In genomic region chr13:53888411-53888810, GRCm38 (mm10) we compare ENCODE assay signal across 21 mouse cellular contexts.
"Had no signal": no experiment of that assay in that cellular context is flagged by ENCODE, and none has a peak within 500 bp of the region (broad histone marks: within the 10 kb centered on the region; RNA-seq: fewer than 3 reads in every experiment).

No protein-coding gene starts in this region.

- H3K36me3 ChIP-seq: kidney, embryonic 15.5 days; limb, embryonic 13.5 days; liver, embryonic 13.5 days; midbrain, embryonic 10.5 days; midbrain, embryonic 13.5 days; neural tube, embryonic 13.5 days; stomach, embryonic 15.5 days had no signal

- H3K9ac ChIP-seq: kidney, embryonic 15.5 days; limb, embryonic 13.5 days; liver, embryonic 13.5 days; midbrain, embryonic 13.5 days; neural tube, embryonic 13.5 days; stomach, embryonic 15.5 days had no signal

- H3K27ac ChIP-seq: kidney, embryonic 15.5 days; limb, embryonic 13.5 days; liver, embryonic 13.5 days; midbrain, embryonic 10.5 days; midbrain, embryonic 13.5 days; neural tube, embryonic 13.5 days; stomach, embryonic 15.5 days had no signal

- H3K4me3 ChIP-seq: kidney, embryonic 15.5 days; limb, embryonic 13.5 days; liver, embryonic 13.5 days; megakaryocyte, embryonic 14.5 days; midbrain, embryonic 10.5 days; midbrain, embryonic 13.5 days; myocyte; neural tube, embryonic 13.5 days; stomach, embryonic 15.5 days had no signal

- H3K4me2 ChIP-seq: kidney, embryonic 15.5 days; limb, embryonic 13.5 days; liver, embryonic 13.5 days; midbrain, embryonic 13.5 days; neural tube, embryonic 13.5 days; stomach, embryonic 15.5 days had no signal

- H3K9me3 ChIP-seq: kidney, embryonic 15.5 days; limb, embryonic 13.5 days; liver, embryonic 13.5 days; midbrain, embryonic 10.5 days; midbrain, embryonic 13.5 days; neural tube, embryonic 13.5 days; stomach, embryonic 15.5 days had no signal

- H3K4me1 ChIP-seq: kidney, embryonic 15.5 days; limb, embryonic 13.5 days; liver, embryonic 13.5 days; megakaryocyte, embryonic 14.5 days; midbrain, embryonic 10.5 days; midbrain, embryonic 13.5 days; neural tube, embryonic 13.5 days; stomach, embryonic 15.5 days had no signal

- DNase-seq: kidney, adult 18-20 months; kidney, postnatal 25 days; left cerebral cortex, postnatal 4 days; liver, embryonic 13.5 days; lung, adult 2 months; lung, postnatal 36 days; retina, postnatal 1 day; right cerebral cortex, postnatal 25 days; spleen, adult 18-20 months; thymus, postnatal 25 days had no signal

- ATAC-seq: intestine, embryonic 16.5 days; lung, postnatal 0 days; midbrain, embryonic 13.5 days; midbrain, embryonic 16.5 days had no signal

- H3K27me3 ChIP-seq: kidney, embryonic 15.5 days; limb, embryonic 13.5 days; liver, embryonic 13.5 days; megakaryocyte, embryonic 14.5 days; midbrain, embryonic 13.5 days; neural tube, embryonic 13.5 days; stomach, embryonic 15.5 days had no signal
